Mouse (Mus musculus) C2C12 (cell line): ENCODE results near the gene Sf3b1. TPM values are rescaled to one million over a fixed set of nuclear protein-coding genes. Genes with fewer than 3 reads are reported as not detected.
A peak's percentile ranks its signal among the peaks of the same experiment; 100 is the strongest.
"Not testable (repeated sequence)": the region's sequence is repeated elsewhere in the genome, so short reads cannot be mapped to it uniquely, and the experiment has no call there.

Source experiments
- H3K27me3 ChIP-seq: one replicate; pipeline ENCODE4 v1.6.1; 2011; ENCODE audit not compliant: control insufficient read depth, insufficient read depth, insufficient read length
- H3K36me3 ChIP-seq: one replicate; pipeline ENCODE4 v1.6.1; 2011; ENCODE audit not compliant: control insufficient read depth, insufficient read depth
- H3K4me3 ChIP-seq: one replicate; pipeline ENCODE4 v1.5.1; 2011; ENCODE audit warnings: mild to moderate bottlenecking, control low read depth; ENCODE audit not compliant: poor library complexity, insufficient read depth, severe bottlenecking
- H3K79me2 ChIP-seq: one replicate; pipeline ENCODE4 v1.6.1; 2011; ENCODE audit not compliant: control insufficient read depth, insufficient read depth
- H3K79me3 ChIP-seq: one replicate; pipeline ENCODE4 v1.6.1; 2011; ENCODE audit warnings: low read depth, control low read depth
- H3ac ChIP-seq: one replicate; pipeline ENCODE3; 2011; ENCODE audit warnings: low read depth; ENCODE audit not compliant: control insufficient read depth, insufficient read length
- CEBPB ChIP-seq: IDR thresholded peaks from one replicate; pipeline ENCODE4 v1.6.1; 2011; ENCODE audit warnings: low read depth, mild to moderate bottlenecking, control low read depth, moderate library complexity
- CTCF ChIP-seq: IDR thresholded peaks from one replicate; pipeline ENCODE4 v1.5.1; 2011; ENCODE audit not compliant: control insufficient read depth, insufficient read depth, insufficient read length
- FOSL1 ChIP-seq: IDR thresholded peaks from one replicate; pipeline ENCODE4 v1.8.0; 2011; ENCODE audit warnings: mild to moderate bottlenecking, low read length; ENCODE audit not compliant: poor library complexity, insufficient read depth, severe bottlenecking
- MAX ChIP-seq: IDR thresholded peaks from one replicate; pipeline ENCODE4 v1.6.1; 2011; ENCODE audit warnings: mild to moderate bottlenecking, control low read depth
- MYOD1 ChIP-seq: IDR thresholded peaks from one replicate; pipeline ENCODE4 v1.6.1; 2011; ENCODE audit warnings: low read depth; ENCODE audit not compliant: control insufficient read depth, insufficient read length
- MYOG ChIP-seq: IDR thresholded peaks from one replicate; pipeline ENCODE4 v1.6.1; 2011; ENCODE audit not compliant: control insufficient read depth, insufficient read length; ENCODE audit errors: extremely low read depth
- USF1 ChIP-seq: IDR thresholded peaks from one replicate; pipeline ENCODE4 v1.6.1; 2011; ENCODE audit warnings: low read depth, mild to moderate bottlenecking, control low read depth, moderate library complexity
- polyA plus RNA-seq: library from polyadenylated mRNA; unstranded; fragments of >200 nt; fragmentation: generic; extraction: Trizol; gene quantifications from one replicate; pipeline ENCODE4 v1.2.1, GENCODE M21; 2012; ENCODE audit warnings: missing spikeins

The Sf3b1 gene
- polyA plus RNA-seq, 1 experiment, result 33.5 TPM

GRCm38 (mm10) chr1:55061099-55061498, 33.8 kb upstream of the Sf3b1 start:
- Histone ChIP-seq H3K27me3 (no peaks in the 10 kb centered on the region), H3ac (no peak overlapping the region), H3K79me3 (peaks cover 72% of the 10 kb centered on the region), H3K4me3 (no peak overlapping the region), H3K79me2 (peaks cover 88% of the 10 kb centered on the region), H3K36me3 (peaks cover 77% of the 10 kb centered on the region)
- TF ChIP-seq MYOG, result no peak
- no peak for TF ChIP-seq FOSL1
- no peak for TF ChIP-seq CTCF

GRCm38 (mm10) chr1:55058383-55058782, 31.1 kb upstream of the Sf3b1 start:
- Histone ChIP-seq H3K36me3 (peaks cover 69% of the 10 kb centered on the region), H3K79me2 (peaks cover 100% of the 10 kb centered on the region), H3K79me3 (peaks cover 94% of the 10 kb centered on the region)
- H3ac ChIP-seq, H3K27me3 ChIP-seq, H3K4me3 ChIP-seq: not testable (repeated sequence)

- H3K27me3 ChIP-seq, result no peaks in the 10 kb centered on the region
- peaks cover 43% of the 10 kb centered on the region for H3K36me3 ChIP-seq
- no peak overlapping the region for H3ac ChIP-seq
- H3K79me3 ChIP-seq, result peaks cover 74% of the 10 kb centered on the region
- H3K79me2 ChIP-seq, result peaks cover 76% of the 10 kb centered on the region
- no peak overlapping the region for H3K4me3 ChIP-seq
- TF ChIP-seq CTCF (no peak), FOSL1 (no peak), MAX (no peak), MYOG (no peak), USF1 (no peak), MYOD1 (no peak), CEBPB (no peak)
Observed at GRCm38 (mm10) chr1:55055322-55056115, 28.2 kb upstream of the Sf3b1 start.

GRCm38 (mm10) chr1:55053596-55053995, 26.3 kb upstream of the Sf3b1 start:
- Histone ChIP-seq H3K36me3 (peaks cover 34% of the 10 kb centered on the region), H3K79me2 (peaks cover 56% of the 10 kb centered on the region), H3K27me3 (no peaks in the 10 kb centered on the region), H3K79me3 (peaks cover 54% of the 10 kb centered on the region), H3ac (peak overlapping the region; percentile 73), H3K4me3 (peak overlapping the region; percentile 70)
- TF ChIP-seq MYOD1 (no peak), MYOG (no peak), FOSL1 (no peak), CTCF (no peak), CEBPB (no peak), USF1 (no peak), MAX (no peak)

GRCm38 (mm10) chr1:55053005-55053404, 25.7 kb upstream of the Sf3b1 start:
- TF ChIP-seq USF1 (no peak), MYOD1 (no peak), CTCF (no peak), FOSL1 (no peak), MAX (no peak), CEBPB (no peak), MYOG (no peak)
- Histone ChIP-seq H3ac (peak overlapping the region; percentile 88), H3K79me2 (peaks cover 51% of the 10 kb centered on the region), H3K79me3 (peaks cover 50% of the 10 kb centered on the region), H3K4me3 (peak overlapping the region; percentile 70), H3K36me3 (peaks cover 32% of the 10 kb centered on the region), H3K27me3 (no peaks in the 10 kb centered on the region)

GRCm38 (mm10) chr1:55052355-55052953, 25.2 kb upstream of the Sf3b1 start, which contains the start of gene Coq10b:
Gene Coq10b (plus strand): TSS chr1:55052770.
- no peaks in the 10 kb centered on the region for H3K27me3 ChIP-seq
- peaks cover 44% of the 10 kb centered on the region for H3K79me3 ChIP-seq
- peaks cover 45% of the 10 kb centered on the region for H3K79me2 ChIP-seq
- TF ChIP-seq MYOG (no peak), MAX (peak; percentile 78), CEBPB (peak; percentile 44), USF1 (peak; percentile 83)
- peak within 1 kb of the TSS; percentile 88 for H3ac ChIP-seq
- peaks cover 28% of the 10 kb centered on the region for H3K36me3 ChIP-seq
- peak within 1 kb of the TSS; percentile 70 for H3K4me3 ChIP-seq
